Mouse (Mus musculus) layer of hippocampus, adult 8-10 months (tissue): ENCODE data around the gene Dlx5. TPM values are rescaled to one million over a fixed set of nuclear protein-coding genes. Genes with fewer than 3 reads are reported as not detected.

Experiments
- DNase-seq, 2 experiments: peaks; one replicate each; pipeline ENCODE4 v3.0.0; 2022; ENCODE audit warnings: low spot score in 2 of 2
- total RNA-seq, 4 experiments: library from RNA; stranded (reverse); gene quantifications; 2 replicates each; pipeline ENCODE4 v1.2.4; 2022

The Dlx5 gene
- total RNA-seq, 4 experiments from 2014 or later, result 3.8 to 6.0 (median 4.7) TPM

- DNase-seq, result no peak
Observed at GRCm38 (mm10) chr6:6860411-6861085, 21.3 kb downstream of the Dlx5 start.

- no peak for DNase-seq
Observed at GRCm38 (mm10) chr6:6859950-6860410, 21.9 kb downstream of the Dlx5 start.

- DNase-seq, result no peak
Observed at GRCm38 (mm10) chr6:6859111-6859949, 22.6 kb downstream of the Dlx5 start.

GRCm38 (mm10) chr6:6858571-6858970, 23.3 kb downstream of the Dlx5 start:
- no peak for DNase-seq

- no peak for DNase-seq
Observed at GRCm38 (mm10) chr6:6857766-6858165, 24.1 kb downstream of the Dlx5 start.

GRCm38 (mm10) chr6:6856881-6857280, 25.0 kb downstream of the Dlx5 start:
- DNase-seq, result no peak

- DNase-seq, result no peak
Observed at GRCm38 (mm10) chr6:6856316-6856715, 25.6 kb downstream of the Dlx5 start.

- no peak for DNase-seq
Observed at GRCm38 (mm10) chr6:6855746-6856185, 26.1 kb downstream of the Dlx5 start.

- DNase-seq, result no peak
Observed at GRCm38 (mm10) chr6:6854902-6855745, 26.8 kb downstream of the Dlx5 start.

- no peak for DNase-seq
Observed at GRCm38 (mm10) chr6:6854176-6854575, 27.7 kb downstream of the Dlx5 start.

- no peak for DNase-seq
Observed at GRCm38 (mm10) chr6:6852944-6853343, 28.9 kb downstream of the Dlx5 start.

GRCm38 (mm10) chr6:6851166-6851565, 30.7 kb downstream of the Dlx5 start:
- no peak for DNase-seq

GRCm38 (mm10) chr6:6850324-6851060, 31.4 kb downstream of the Dlx5 start:
- no peak for DNase-seq

- DNase-seq, result no peak
Observed at GRCm38 (mm10) chr6:6849744-6850143, 32.1 kb downstream of the Dlx5 start.

- DNase-seq, result no peak
Observed at GRCm38 (mm10) chr6:6848541-6848940, 33.3 kb downstream of the Dlx5 start.

GRCm38 (mm10) chr6:6833301-6833700, 48.6 kb downstream of the Dlx5 start:
- DNase-seq, result no peak

- DNase-seq, result no peak
Observed at GRCm38 (mm10) chr6:6830446-6830845, 51.4 kb downstream of the Dlx5 start.
